Mouse (Mus musculus) megakaryocyte-erythroid progenitor cell, adult 5-6 weeks (primary cell): ENCODE results near the gene Mt3. TPM values are rescaled to one million over a fixed set of nuclear protein-coding genes. Genes with fewer than 3 reads are reported as not detected.
"Not testable (repeated sequence)": the region's sequence is repeated elsewhere in the genome, so short reads cannot be mapped to it uniquely, and the experiment has no call there.

Experiments
- ATAC-seq: replicated peaks from 2 replicates; pipeline ENCODE4 v1.8.0; 2016; ENCODE audit warnings: mild to moderate bottlenecking, inconsistent platforms; ENCODE audit not compliant: severe bottlenecking, poor library complexity, low FRiP score, low TSS enrichment
- total RNA-seq, 2 experiments: library from RNA; stranded (forward) in 1 of 2; stranded (reverse) in 1 of 2; fragments of 200-1000, 215-1000 nt in 1 of 2; fragments of >200 nt in 1 of 2; fragmentation: Nextera tagmentation in 1 of 2; gene quantifications; 2 replicates each; pipeline ENCODE4 v1.2.3; 2014 to 2017

Mt3 gene
- total RNA-seq (2014; fragmentation: Nextera tagmentation) (not detected in 2 replicates), total RNA-seq (2017) (not detected in 2 replicates)

- ATAC-seq, result peak; percentile 88
Measured at GRCm38 (mm10) chr8:94152513-94153300, at the start of gene Mt3. TSS of gene Mt3 (plus strand) at chr8:94152607.

- ATAC-seq, result 0 out of 2 replicates have a peak, but pooled peaks have one; percentile 45
Measured at GRCm38 (mm10) chr8:94104146-94104545, 48.3 kb upstream of the Mt3 start.

GRCm38 (mm10) chr8:94107871-94108270 lies 44.5 kb upstream of the Mt3 start:
- ATAC-seq, result no peak

- peak; percentile 86 for ATAC-seq
Measured at GRCm38 (mm10) chr8:94109396-94109795, 43.0 kb upstream of the Mt3 start.

- no peak for ATAC-seq
Measured at GRCm38 (mm10) chr8:94109835-94110234, 42.6 kb upstream of the Mt3 start.

GRCm38 (mm10) chr8:94110526-94111177 lies 41.8 kb upstream of the Mt3 start:
- peak; percentile 82 for ATAC-seq

- no peak for ATAC-seq
Measured at GRCm38 (mm10) chr8:94113435-94113834, 39.0 kb upstream of the Mt3 start.

- ATAC-seq, result no peak
Measured at GRCm38 (mm10) chr8:94113972-94114371, 38.4 kb upstream of the Mt3 start.

- ATAC-seq, result peak; percentile 97
Measured at GRCm38 (mm10) chr8:94118776-94119430, 33.5 kb upstream of the Mt3 start.

GRCm38 (mm10) chr8:94121625-94122024 lies 30.8 kb upstream of the Mt3 start:
- ATAC-seq, result no peak

- no peak for ATAC-seq
Measured at GRCm38 (mm10) chr8:94122711-94123468, 29.5 kb upstream of the Mt3 start.

- no peak for ATAC-seq
Measured at GRCm38 (mm10) chr8:94127711-94128110, 24.7 kb upstream of the Mt3 start.

- no peak for ATAC-seq
Measured at GRCm38 (mm10) chr8:94129133-94129789, 23.1 kb upstream of the Mt3 start.

- no peak for ATAC-seq
Measured at GRCm38 (mm10) chr8:94130126-94130525, 22.3 kb upstream of the Mt3 start.

GRCm38 (mm10) chr8:94132096-94132495 lies 20.3 kb upstream of the Mt3 start:
- no peak for ATAC-seq

- not testable (repeated sequence) for ATAC-seq
Measured at GRCm38 (mm10) chr8:94134601-94135000, 17.8 kb upstream of the Mt3 start.

- ATAC-seq, result no peak
Measured at GRCm38 (mm10) chr8:94135556-94135955, 16.9 kb upstream of the Mt3 start.

GRCm38 (mm10) chr8:94136192-94136591 lies 16.2 kb upstream of the Mt3 start:
- no peak for ATAC-seq

GRCm38 (mm10) chr8:94136933-94137332 lies 15.5 kb upstream of the Mt3 start, which contains the start of gene Mt4:
TSS of gene Mt4 (plus strand) at chr8:94137197.
- ATAC-seq, result no peak
